Mouse (Mus musculus) neural tube, embryonic 12.5 days (tissue): ENCODE data around the gene Nrgn. TPM values are rescaled to one million over a fixed set of nuclear protein-coding genes. Genes with fewer than 3 reads are reported as not detected.
A peak's percentile ranks its signal among the peaks of the same experiment; 100 is the strongest.

Source experiments
- ATAC-seq: fragments of 200-750 bp; cut with Nextera tagmentation; 2 replicates; pipeline ENCODE4 v1.8.0; 2017; ENCODE audit warnings: low read depth, mild to moderate bottlenecking, moderate TSS enrichment, moderate library complexity; ENCODE audit not compliant: low FRiP score
- H3K27ac ChIP-seq: fragments of 300-500 bp; sonication (generic); 2 replicates; pipeline ENCODE4 v1.5.1; 2016
- H3K27me3 ChIP-seq: fragments of 300-500 bp; sonication (generic); replicated peaks from 2 replicates; pipeline ENCODE4 v1.6.1; 2016; ENCODE audit warnings: mild to moderate bottlenecking
- H3K36me3 ChIP-seq: fragments of 300-500 bp; sonication (generic); 2 replicates; pipeline ENCODE4 v1.6.1; 2016; ENCODE audit warnings: mild to moderate bottlenecking
- H3K4me1 ChIP-seq: fragments of 300-500 bp; sonication (generic); 2 replicates; pipeline ENCODE4 v1.6.1; 2016
- H3K4me2 ChIP-seq: fragments of 300-500 bp; sonication (generic); replicated peaks from 2 replicates; pipeline ENCODE4 v1.6.1; 2016; ENCODE audit warnings: mild to moderate bottlenecking
- H3K4me3 ChIP-seq: fragments of 300-500 bp; sonication (generic); 2 replicates; pipeline ENCODE4 v1.5.1; 2016
- H3K9ac ChIP-seq: fragments of 300-500 bp; sonication (generic); 2 replicates; pipeline ENCODE4 v1.6.1; 2016; ENCODE audit warnings: mild to moderate bottlenecking
- H3K9me3 ChIP-seq: fragments of 300-500 bp; sonication (generic); 2 replicates; pipeline ENCODE4 v1.6.1; 2016; ENCODE audit warnings: mild to moderate bottlenecking
- WGBS: fragments of 180-500 bp; shearing (Covaris S2); methylation state at CpG from one replicate; pipeline ENCODE4 v1.1.7; 2016; 5-methylcytosine and 5-hydroxymethylcytosine counted together
- polyA plus RNA-seq: library from polyadenylated mRNA; unstranded; fragments of >200 nt; fragmentation: Nextera tagmentation; extraction: Ambion mirVana; gene quantifications from 2 replicates; pipeline ENCODE4 v1.2.1, GENCODE M21; 2016

Gene Nrgn
- polyA plus RNA-seq, 1 experiment from 2014 or later = 10.3 TPM

- H3K4me1 ChIP-seq = peaks cover 13% of the 10 kb centered on the region
- 55% methylated on average over 1 of the region's 1 CpGs for WGBS
These were observed 2.3 kb downstream of the Nrgn start for GRCm38 (mm10) chr9:37550435-37550834.

GRCm38 (mm10) chr9:37546889-37547288, 5.8 kb downstream of the Nrgn start:
- ATAC-seq = no peak
- Histone ChIP-seq H3K4me3 (no peak overlapping the region), H3K36me3 (no peaks in the 10 kb centered on the region), H3K4me2 (no peak overlapping the region), H3K27ac (no peak overlapping the region), H3K27me3 (peaks cover 75% of the 10 kb centered on the region), H3K9me3 (no peaks in the 10 kb centered on the region), H3K4me1 (peaks cover 8% of the 10 kb centered on the region), H3K9ac (no peak overlapping the region)
- WGBS = 68% methylated on average over 1 of the region's 1 CpGs

More at GRCm38 (mm10) chr9:37550435-37550834, 2.3 kb downstream of the Nrgn start:
- Histone ChIP-seq H3K9ac (no peak overlapping the region), H3K9me3 (no peaks in the 10 kb centered on the region), H3K4me3 (no peak overlapping the region), H3K4me2 (no peak overlapping the region), H3K27me3 (peaks cover 89% of the 10 kb centered on the region), H3K36me3 (no peaks in the 10 kb centered on the region), H3K27ac (no peak overlapping the region)
- no peak for ATAC-seq

GRCm38 (mm10) chr9:37545847-37546452, 6.8 kb downstream of the Nrgn start:
- Histone ChIP-seq H3K4me1 (peaks cover 6% of the 10 kb centered on the region), H3K9me3 (no peaks in the 10 kb centered on the region), H3K9ac (no peak overlapping the region), H3K4me2 (peak overlapping the region; percentile 53), H3K36me3 (no peaks in the 10 kb centered on the region), H3K27ac (no peak overlapping the region), H3K27me3 (peaks cover 67% of the 10 kb centered on the region), H3K4me3 (no peak overlapping the region)
- ATAC-seq = no peak; the same call in 1 of the 2 replicates
- 8% methylated on average over 27 of the region's 27 CpGs for WGBS

- Histone ChIP-seq H3K4me3 (peak overlapping the region; percentile 13), H3K36me3 (no peaks in the 10 kb centered on the region), H3K4me2 (peak overlapping the region; percentile 53), H3K9me3 (no peaks in the 10 kb centered on the region), H3K27me3 (peaks cover 59% of the 10 kb centered on the region), H3K4me1 (peaks cover 6% of the 10 kb centered on the region), H3K9ac (no peak overlapping the region), H3K27ac (no peak overlapping the region)
- WGBS = 7% methylated on average over 17 of the region's 17 CpGs
- peak; percentile 62 for ATAC-seq
These were observed 7.5 kb downstream of the Nrgn start for GRCm38 (mm10) chr9:37545166-37545610.

GRCm38 (mm10) chr9:37544447-37545165, 8.1 kb downstream of the Nrgn start:
- H3K36me3 ChIP-seq = no peaks in the 10 kb centered on the region
- H3K9ac ChIP-seq = 0 out of 2 replicates have a peak overlapping the region, but pooled peaks have one; percentile 3
- peak; percentile 51 for ATAC-seq
- peaks cover 6% of the 10 kb centered on the region for H3K4me1 ChIP-seq
- peaks cover 53% of the 10 kb centered on the region for H3K27me3 ChIP-seq
- H3K4me2 ChIP-seq = peak overlapping the region; percentile 53
- peak overlapping the region; percentile 13 for H3K4me3 ChIP-seq
- under 1% methylated on average over 29 of the region's 29 CpGs for WGBS
- no peak overlapping the region for H3K27ac ChIP-seq
- no peaks in the 10 kb centered on the region for H3K9me3 ChIP-seq

- no peaks in the 10 kb centered on the region for H3K9me3 ChIP-seq
- no peaks in the 10 kb centered on the region for H3K36me3 ChIP-seq
- H3K9ac ChIP-seq = 0 out of 2 replicates have a peak overlapping the region, but pooled peaks have one; percentile 3
- peak overlapping the region; percentile 53 for H3K4me2 ChIP-seq
- no peak overlapping the region; the same call in 1 of the 2 replicates for H3K4me3 ChIP-seq
- H3K27ac ChIP-seq = no peak overlapping the region
- ATAC-seq = no peak
- peaks cover 48% of the 10 kb centered on the region for H3K27me3 ChIP-seq
- H3K4me1 ChIP-seq = peaks cover 6% of the 10 kb centered on the region
- WGBS = 24% methylated on average over 12 of the region's 12 CpGs
These were observed 8.7 kb downstream of the Nrgn start for GRCm38 (mm10) chr9:37543869-37544440.

GRCm38 (mm10) chr9:37541851-37542642, 10.7 kb downstream of the Nrgn start:
- Histone ChIP-seq H3K4me3 (no peak overlapping the region), H3K9ac (no peak overlapping the region), H3K27me3 (peaks cover 34% of the 10 kb centered on the region), H3K27ac (no peak overlapping the region), H3K9me3 (no peaks in the 10 kb centered on the region), H3K4me2 (no peak overlapping the region), H3K4me1 (peaks cover 6% of the 10 kb centered on the region), H3K36me3 (0 out of 2 replicates have a peak, but pooled peaks cover 2% of the 10 kb centered on the region)
- no peak for ATAC-seq
- 72% methylated on average over 7 of the region's 7 CpGs for WGBS

- no peak for ATAC-seq
- H3K4me2 ChIP-seq = no peak overlapping the region
- H3K9ac ChIP-seq = no peak overlapping the region
- 0 out of 2 replicates have a peak, but pooled peaks cover 2% of the 10 kb centered on the region for H3K36me3 ChIP-seq
- peaks cover 27% of the 10 kb centered on the region for H3K27me3 ChIP-seq
- no peak overlapping the region for H3K27ac ChIP-seq
- peaks cover 6% of the 10 kb centered on the region for H3K4me1 ChIP-seq
- no peaks in the 10 kb centered on the region for H3K9me3 ChIP-seq
- H3K4me3 ChIP-seq = no peak overlapping the region
- WGBS = 81% methylated on average over 6 of the region's 6 CpGs
These were observed 11.8 kb downstream of the Nrgn start for GRCm38 (mm10) chr9:37540701-37541575.

- 0 out of 2 replicates have a peak, but pooled peaks cover 2% of the 10 kb centered on the region for H3K36me3 ChIP-seq
- no peak overlapping the region for H3K4me3 ChIP-seq
- no peak overlapping the region for H3K27ac ChIP-seq
- WGBS = 84% methylated on average over 4 of the region's 4 CpGs
- H3K4me2 ChIP-seq = no peak overlapping the region
- peaks cover 20% of the 10 kb centered on the region for H3K27me3 ChIP-seq
- no peaks in the 10 kb centered on the region for H3K9me3 ChIP-seq
- no peak overlapping the region for H3K9ac ChIP-seq
- no peak for ATAC-seq
- H3K4me1 ChIP-seq = peaks cover 5% of the 10 kb centered on the region
These were observed 12.5 kb downstream of the Nrgn start for GRCm38 (mm10) chr9:37540226-37540625.

GRCm38 (mm10) chr9:37539170-37540025, 13.3 kb downstream of the Nrgn start, which contains the start of gene Vsig2:
Gene Vsig2 (plus strand): TSS chr9:37539255.
- Histone ChIP-seq H3K4me1 (no peaks in the 10 kb centered on the region), H3K36me3 (0 out of 2 replicates have a peak, but pooled peaks cover 2% of the 10 kb centered on the region), H3K4me2 (no peak within 1 kb of the TSS), H3K27me3 (peaks cover 11% of the 10 kb centered on the region), H3K9me3 (no peaks in the 10 kb centered on the region), H3K4me3 (no peak within 1 kb of the TSS), H3K27ac (no peak within 1 kb of the TSS), H3K9ac (no peak within 1 kb of the TSS)
- WGBS = 45% methylated on average over 23 of the region's 23 CpGs
- ATAC-seq = 0 out of 2 replicates have a peak, but pooled peaks have one; percentile 22
